Mouse (Mus musculus) neural tube, embryonic 11.5 days (tissue): Measurements from ENCODE around the gene Cd4. TPM values are rescaled to one million over a fixed set of nuclear protein-coding genes. Genes with fewer than 3 reads are reported as not detected.
"Not testable (repeated sequence)": the region's sequence is repeated elsewhere in the genome, so short reads cannot be mapped to it uniquely, and the experiment has no call there.

ENCODE experiments used
- ATAC-seq: fragments of 200-750 bp; cut with Nextera tagmentation; 2 replicates; pipeline ENCODE4 v1.8.0; 2017; ENCODE audit warnings: moderate number of reproducible peaks, mild to moderate bottlenecking, moderate TSS enrichment, moderate library complexity; ENCODE audit not compliant: insufficient read depth, low FRiP score, low TSS enrichment
- DNase-seq: peaks from one replicate; pipeline ENCODE4 v3.0.0-alpha.2; 2015; ENCODE audit warnings: low spot score
- H3K27ac ChIP-seq: fragments of 300-500 bp; sonication (generic); 2 replicates; pipeline ENCODE4 v1.5.1; 2014; ENCODE audit warnings: low read depth, mild to moderate bottlenecking, low read length
- H3K27me3 ChIP-seq: fragments of 300-500 bp; sonication (generic); 2 replicates; pipeline ENCODE4 v1.6.1; 2014; ENCODE audit warnings: mild to moderate bottlenecking, low read length, mixed read lengths; ENCODE audit not compliant: control insufficient read depth, insufficient read depth
- H3K36me3 ChIP-seq: fragments of 300-500 bp; sonication (generic); 2 replicates; pipeline ENCODE4 v1.6.1; 2014; ENCODE audit warnings: mild to moderate bottlenecking, low read length, moderate library complexity, mixed read lengths; ENCODE audit not compliant: control insufficient read depth, insufficient read depth
- H3K4me1 ChIP-seq: fragments of 300-500 bp; sonication (generic); 2 replicates; pipeline ENCODE4 v1.6.1; 2014; ENCODE audit warnings: low read length, mixed read lengths; ENCODE audit not compliant: control insufficient read depth, insufficient read depth
- H3K4me2 ChIP-seq: fragments of 300-500 bp; sonication (generic); 2 replicates; pipeline ENCODE4 v1.6.1; 2014; ENCODE audit warnings: low read depth, mild to moderate bottlenecking, moderate library complexity
- H3K4me3 ChIP-seq: fragments of 300-500 bp; sonication (generic); 2 replicates; pipeline ENCODE4 v1.5.1; 2014; ENCODE audit warnings: low read depth, low read length
- H3K9ac ChIP-seq: fragments of 300-500 bp; sonication (generic); 2 replicates; pipeline ENCODE4 v1.6.1; 2014; ENCODE audit warnings: mild to moderate bottlenecking, low read length
- H3K9me3 ChIP-seq: fragments of 300-500 bp; sonication (generic); 2 replicates; pipeline ENCODE4 v1.6.1; 2016; ENCODE audit warnings: low read length; ENCODE audit not compliant: control insufficient read depth
- WGBS: fragments of 180-500 bp; shearing (Covaris S2); extraction: QIAGEN DNeasy Blood & Tissue Kit; methylation state at CpG from one replicate; pipeline ENCODE4 v1.1.7; 2014; 5-methylcytosine and 5-hydroxymethylcytosine counted together
- polyA plus RNA-seq: library from polyadenylated mRNA; unstranded; fragments of >200 nt; fragmentation: Nextera tagmentation; extraction: Ambion mirVana; gene quantifications from 2 replicates; pipeline ENCODE4 v1.2.1, GENCODE M21; 2014

Gene Cd4
- polyA plus RNA-seq, 1 experiment from 2014 or later = not detected

GRCm38 (mm10) chr6:124900801-124901480 is 12.9 kb upstream of the Cd4 start:
- Histone ChIP-seq H3K4me2 (no peak overlapping the region), H3K4me3 (no peak overlapping the region), H3K9ac (no peak overlapping the region), H3K36me3 (no peaks in the 10 kb centered on the region), H3K27ac (no peak overlapping the region), H3K9me3 (no peaks in the 10 kb centered on the region), H3K4me1 (peaks cover 7% of the 10 kb centered on the region), H3K27me3 (no peaks in the 10 kb centered on the region)
- DNase-seq (no peak), ATAC-seq (no peak)
- WGBS = 63% methylated on average over 10 of the region's 10 CpGs

GRCm38 (mm10) chr6:124900056-124900800 is 12.2 kb upstream of the Cd4 start:
- Histone ChIP-seq H3K27me3 (no peaks in the 10 kb centered on the region), H3K4me1 (peaks cover 6% of the 10 kb centered on the region), H3K4me3 (no peak overlapping the region), H3K27ac (no peak overlapping the region), H3K9ac (no peak overlapping the region; the same call in 1 of the 2 replicates), H3K4me2 (no peak overlapping the region), H3K9me3 (no peaks in the 10 kb centered on the region), H3K36me3 (no peaks in the 10 kb centered on the region)
- no peak for ATAC-seq
- WGBS = 63% methylated on average over 8 of the region's 8 CpGs
- DNase-seq = no peak

GRCm38 (mm10) chr6:124898359-124898758 is 10.3 kb upstream of the Cd4 start:
- no peaks in the 10 kb centered on the region for H3K36me3 ChIP-seq
- H3K27ac ChIP-seq = no peak overlapping the region
- 62% methylated on average over 3 of the region's 3 CpGs for WGBS
- no peak overlapping the region for H3K9ac ChIP-seq
- no peak for DNase-seq
- H3K9me3 ChIP-seq = no peaks in the 10 kb centered on the region
- no peak overlapping the region for H3K4me3 ChIP-seq
- no peaks in the 10 kb centered on the region for H3K27me3 ChIP-seq
- H3K4me2 ChIP-seq = no peak overlapping the region
- ATAC-seq = no peak
- H3K4me1 ChIP-seq = no peaks in the 10 kb centered on the region

GRCm38 (mm10) chr6:124894113-124894512 is 6.1 kb upstream of the Cd4 start:
- not testable (repeated sequence) for H3K4me1 ChIP-seq, H3K4me3 ChIP-seq, ATAC-seq, H3K9me3 ChIP-seq, H3K27me3 ChIP-seq, H3K4me2 ChIP-seq, H3K27ac ChIP-seq, H3K9ac ChIP-seq, DNase-seq, H3K36me3 ChIP-seq
- WGBS = 92% methylated on average over 2 of the region's 2 CpGs

GRCm38 (mm10) chr6:124890997-124891396 is 3.0 kb upstream of the Cd4 start:
- 65% methylated on average over 6 of the region's 6 CpGs for WGBS
- no peak overlapping the region for H3K4me2 ChIP-seq
- H3K4me3 ChIP-seq = no peak overlapping the region
- no peaks in the 10 kb centered on the region for H3K4me1 ChIP-seq
- H3K27ac ChIP-seq = no peak overlapping the region
- H3K9ac ChIP-seq = no peak overlapping the region
- H3K27me3 ChIP-seq = no peaks in the 10 kb centered on the region
- no peaks in the 10 kb centered on the region for H3K9me3 ChIP-seq
- DNase-seq (no peak), ATAC-seq (no peak)
- H3K36me3 ChIP-seq = no peaks in the 10 kb centered on the region

GRCm38 (mm10) chr6:124888555-124889125 is 619 bp upstream of the Cd4 start:
- H3K9me3 ChIP-seq = no peaks in the 10 kb centered on the region
- no peak overlapping the region for H3K4me3 ChIP-seq
- no peaks in the 10 kb centered on the region for H3K27me3 ChIP-seq
- no peak overlapping the region for H3K27ac ChIP-seq
- no peaks in the 10 kb centered on the region for H3K36me3 ChIP-seq
- no peak overlapping the region for H3K9ac ChIP-seq
- no peak for DNase-seq
- WGBS = 91% methylated on average over 6 of the region's 6 CpGs
- H3K4me1 ChIP-seq = no peaks in the 10 kb centered on the region
- H3K4me2 ChIP-seq = no peak overlapping the region
- no peak for ATAC-seq

- ATAC-seq (no peak), DNase-seq (no peak)
- no peak overlapping the region for H3K4me3 ChIP-seq
- H3K9ac ChIP-seq = no peak overlapping the region
- H3K27me3 ChIP-seq = no peaks in the 10 kb centered on the region
- H3K4me2 ChIP-seq = no peak overlapping the region
- no peaks in the 10 kb centered on the region for H3K4me1 ChIP-seq
- no peaks in the 10 kb centered on the region for H3K36me3 ChIP-seq
- no peaks in the 10 kb centered on the region for H3K9me3 ChIP-seq
- no peak overlapping the region for H3K27ac ChIP-seq
- WGBS = 90% methylated on average over 8 of the region's 8 CpGs
Observed at GRCm38 (mm10) chr6:124885956-124886381, 2.1 kb downstream of the Cd4 start.

GRCm38 (mm10) chr6:124884714-124885500 is 3.1 kb downstream of the Cd4 start:
- DNase-seq = no peak

More at GRCm38 (mm10) chr6:124884714-124885500, 3.1 kb downstream of the Cd4 start:
- ATAC-seq = no peak
- Histone ChIP-seq H3K4me2 (no peak overlapping the region), H3K9ac (no peak overlapping the region), H3K4me1 (no peaks in the 10 kb centered on the region), H3K4me3 (no peak overlapping the region), H3K36me3 (no peaks in the 10 kb centered on the region), H3K27ac (no peak overlapping the region), H3K9me3 (no peaks in the 10 kb centered on the region), H3K27me3 (no peaks in the 10 kb centered on the region)
- WGBS = 75% methylated on average over 10 of the region's 10 CpGs
